Mouse (Mus musculus) left cerebral cortex, adult 18-20 months (tissue): ENCODE measurements around the gene Celf2. TPM values are rescaled to one million over a fixed set of nuclear protein-coding genes. Genes with fewer than 3 reads are reported as not detected.

Source experiments
- DNase-seq, 2 experiments: peaks; one replicate each; pipeline ENCODE4 v3.0.0; 2021 to 2022; ENCODE audit warnings: low spot score in 2 of 2, mixed read lengths in 1 of 2
- total RNA-seq, 2 experiments: library from RNA; stranded (reverse); gene quantifications; 2 replicates each; pipeline ENCODE4 v1.2.3; 2021

Gene Celf2
- total RNA-seq, 2 experiments from 2014 or later: 380 to 425 TPM

GRCm38 (mm10) chr2:6523261-6523923 lies 986.0 kb downstream of the Celf2 start:
- no peak for DNase-seq

GRCm38 (mm10) chr2:6522411-6522810 lies 987.0 kb downstream of the Celf2 start:
- no peak for DNase-seq

- DNase-seq: no peak
Observed at GRCm38 (mm10) chr2:6513176-6513575, 996.2 kb downstream of the Celf2 start.

GRCm38 (mm10) chr2:6507071-6507470 lies 1002.3 kb downstream of the Celf2 start:
- DNase-seq: no peak

- no peak for DNase-seq
Observed at GRCm38 (mm10) chr2:6505979-6506811, 1003.2 kb downstream of the Celf2 start.

GRCm38 (mm10) chr2:6505531-6505930 lies 1003.8 kb downstream of the Celf2 start:
- no peak for DNase-seq

GRCm38 (mm10) chr2:6498101-6498500 lies 1011.3 kb downstream of the Celf2 start:
- no peak for DNase-seq

GRCm38 (mm10) chr2:6497636-6498035 lies 1011.7 kb downstream of the Celf2 start:
- DNase-seq: no peak

GRCm38 (mm10) chr2:6493886-6494285 lies 1015.5 kb downstream of the Celf2 start:
- DNase-seq: no peak

GRCm38 (mm10) chr2:6490870-6491269 lies 1018.5 kb downstream of the Celf2 start:
- DNase-seq: no peak

- DNase-seq: no peak
Observed at GRCm38 (mm10) chr2:6490076-6490475, 1019.3 kb downstream of the Celf2 start.
